Mouse (Mus musculus) megakaryocyte-erythroid progenitor cell, adult 5-6 weeks (primary cell): Measurements from ENCODE around the gene Cstf2t. TPM values are rescaled to one million over a fixed set of nuclear protein-coding genes. Genes with fewer than 3 reads are reported as not detected.

ENCODE experiments used
- ATAC-seq: replicated peaks from 2 replicates; pipeline ENCODE4 v1.8.0; 2016; ENCODE audit warnings: mild to moderate bottlenecking, inconsistent platforms; ENCODE audit not compliant: severe bottlenecking, poor library complexity, low FRiP score, low TSS enrichment
- total RNA-seq, 2 experiments: library from RNA; stranded (forward) in 1 of 2; stranded (reverse) in 1 of 2; fragments of 200-1000, 215-1000 nt in 1 of 2; fragments of >200 nt in 1 of 2; fragmentation: Nextera tagmentation in 1 of 2; gene quantifications; 2 replicates each; pipeline ENCODE4 v1.2.3; 2014 to 2017

Cstf2t gene
- total RNA-seq, 2 experiments from 2014 or later = 16.7 to 32.6 TPM

- ATAC-seq = no peak
Measured at GRCm38 (mm10) chr19:31132614-31133013, 50.0 kb downstream of the Cstf2t start.

- ATAC-seq = no peak
Measured at GRCm38 (mm10) chr19:31136316-31136715, 53.7 kb downstream of the Cstf2t start.
